Mouse (Mus musculus) kidney, adult 2 months (tissue): Measurements from ENCODE around the gene Hepacam2.
"Not testable (repeated sequence)": the region's sequence is repeated elsewhere in the genome, so short reads cannot be mapped to it uniquely, and the experiment has no call there.

ENCODE experiments used
- CTCF ChIP-seq: fragments of 200-500 bp; conservative IDR thresholded peaks from 2 replicates; pipeline ENCODE4 v1.5.1; 2011; ENCODE audit warnings: low read depth, mild to moderate bottlenecking, control low read depth, low read length, moderate library complexity, mixed read lengths; ENCODE audit not compliant: insufficient read depth, insufficient read length
- POLR2A ChIP-seq: fragments of 200-500 bp; IDR thresholded peaks from one replicate; pipeline ENCODE4 v1.6.1; 2011; ENCODE audit warnings: low read depth, low read length, control low read depth

DNA sequence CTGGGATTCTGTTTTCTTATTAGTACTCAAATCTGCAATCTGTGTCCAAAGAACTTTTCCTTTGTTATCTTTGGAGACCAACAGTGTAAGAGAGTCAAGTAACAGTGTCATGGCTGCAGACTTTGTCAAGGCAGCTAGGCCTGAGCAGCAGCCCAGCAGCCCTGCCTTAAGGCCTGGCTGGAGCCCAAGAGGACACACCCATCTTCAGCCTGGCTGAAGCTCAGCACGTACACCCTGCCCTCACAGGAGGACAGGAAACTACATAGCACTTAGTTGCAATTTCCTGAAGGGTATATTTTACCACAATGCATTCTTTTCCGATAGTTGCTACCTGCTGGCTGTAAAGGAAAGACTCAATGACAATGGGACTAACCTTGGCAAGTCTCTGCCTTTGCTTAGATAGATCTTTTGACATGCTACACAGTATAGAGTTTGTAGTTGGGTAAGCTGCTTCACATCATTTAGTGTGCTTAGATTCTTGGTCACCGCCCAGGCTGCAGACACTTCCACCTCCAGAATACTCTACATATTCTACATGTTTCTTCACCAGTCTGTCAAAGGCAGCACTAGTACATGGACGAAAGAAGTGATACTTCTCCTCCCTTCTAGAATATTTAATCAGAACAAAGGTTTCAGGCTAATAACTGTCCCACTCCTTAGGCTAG is 73.4 kb downstream of the Hepacam2 start:
- TF ChIP-seq POLR2A, CTCF: not testable (repeated sequence)
